Mouse (Mus musculus) neutrophil, adult 65 days (primary cell): ENCODE data around the gene Pafah1b3. TPM values are rescaled to one million over a fixed set of nuclear protein-coding genes. Genes with fewer than 3 reads are reported as not detected.

ENCODE experiments used
- total RNA-seq: library from RNA; stranded (reverse); gene quantifications from 2 replicates; pipeline ENCODE4 v1.2.4, GENCODE M21; 2023

Pafah1b3 gene
- total RNA-seq: 4.6 and 9.4 TPM in 2 replicates

DNA sequence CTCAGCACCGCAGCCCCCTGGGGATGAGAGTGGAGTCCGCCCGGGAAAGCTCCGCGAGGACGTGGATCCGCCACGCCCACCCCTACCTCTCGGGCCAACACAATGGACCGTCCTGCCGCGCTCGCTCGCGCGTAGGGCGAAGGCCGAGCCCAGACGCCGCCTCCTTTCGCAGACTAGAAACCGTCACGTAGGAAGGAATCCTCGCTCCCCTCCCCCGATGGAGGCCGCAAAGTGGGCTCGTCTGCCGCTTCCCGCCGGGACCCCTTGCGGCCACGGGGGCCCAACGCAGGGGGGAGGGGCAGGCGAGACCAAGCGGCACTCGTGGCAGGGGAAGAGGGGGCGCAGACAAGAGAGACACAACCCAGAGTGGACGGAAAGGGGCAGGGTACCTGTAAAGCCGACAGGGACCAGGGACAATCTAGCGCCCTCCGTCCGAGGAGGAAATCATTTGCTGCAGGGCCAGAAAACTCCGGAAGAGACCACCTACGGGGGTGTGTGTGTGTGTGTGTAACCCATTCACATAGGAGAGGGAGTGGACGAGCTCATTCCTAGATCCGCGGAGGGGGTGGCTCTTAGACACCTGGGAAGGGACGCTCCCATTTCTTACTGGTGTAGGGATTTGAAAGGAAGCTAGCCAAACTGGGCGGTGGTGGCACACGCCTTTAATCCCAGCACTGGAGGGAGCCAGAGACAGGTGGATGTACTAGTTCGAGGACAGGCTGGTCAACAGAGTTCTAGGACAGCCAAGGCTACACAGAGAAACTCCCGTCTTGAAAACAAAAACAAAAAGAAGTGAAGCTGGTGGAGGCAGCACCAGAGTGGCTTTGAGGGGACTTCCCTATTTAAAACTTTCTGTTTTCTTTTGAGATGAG lies at the start of gene Pafah1b3:
Gene Pafah1b3, minus strand, starts transcription at position 533 of the 872 bp plus-strand sequence.

GRCm38 (mm10) chr7:25316532-25317445 lies 19.0 kb upstream of the Pafah1b3 start, which contains the start of gene Megf8:
Megf8 (plus strand) TSS chr7:25317164.

GRCm38 (mm10) chr7:25305956-25306613 lies 8.3 kb upstream of the Pafah1b3 start, which contains the start of gene Tmem145:
Tmem145 (plus strand) TSS chr7:25306106.

GRCm38 (mm10) chr7:25301063-25301462 lies 3.3 kb upstream of the Pafah1b3 start, which contains the start of gene Prr19:
Prr19 (plus strand) TSS chr7:25301411.

GRCm38 (mm10) chr7:25267301-25267750 lies 30.5 kb downstream of the Pafah1b3 start, which contains the start of gene Cic:
Cic (plus strand) TSS chr7:25267704.

DNA sequence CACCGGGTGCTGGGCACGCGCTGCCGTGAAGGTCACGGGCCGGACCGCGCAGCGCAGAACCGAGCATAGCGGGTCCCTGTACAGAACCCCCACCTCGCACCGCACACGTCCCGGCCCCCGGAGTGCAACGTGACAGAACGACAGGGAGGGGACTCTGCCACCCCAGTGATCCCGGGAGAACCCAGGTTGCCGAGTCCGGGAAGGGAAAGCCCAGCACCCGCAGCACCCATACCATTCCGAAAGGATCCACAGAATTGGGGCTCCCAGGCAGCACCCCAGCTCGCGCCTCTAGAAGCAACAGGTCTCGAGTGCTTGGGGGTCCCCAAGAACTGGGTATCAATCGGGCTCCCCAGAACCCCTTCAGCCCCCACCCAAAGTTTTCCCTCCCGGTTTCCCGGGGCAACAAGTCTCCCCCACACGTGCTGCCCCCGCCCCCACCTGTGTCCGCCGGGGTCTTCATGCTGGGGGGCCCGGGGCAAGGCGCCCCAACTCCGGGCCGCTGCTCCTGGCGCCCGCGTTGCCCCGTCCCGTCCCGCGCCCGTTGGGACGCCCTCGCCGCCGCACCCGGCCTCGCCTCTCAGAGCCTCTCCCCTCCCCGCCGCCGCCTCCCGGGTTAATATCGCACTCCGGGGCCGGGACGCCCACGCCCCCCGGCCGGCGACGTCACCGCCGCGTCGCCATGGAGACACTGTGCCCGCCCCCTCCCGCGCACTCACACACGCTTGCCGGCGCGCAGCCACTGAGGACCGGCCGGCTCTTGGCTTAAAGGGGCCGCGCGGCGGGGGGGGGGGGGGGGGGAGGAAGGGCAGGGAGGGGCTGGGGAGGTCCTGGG lies 47.4 kb downstream of the Pafah1b3 start, which contains the start of gene Erf:
Gene Erf, minus strand, starts transcription at position 621 of the 832 bp plus-strand sequence.

Other genes starting within 250 kb of the Pafah1b3 start
- gene Grik5, start 225.6 kb downstream of the Pafah1b3 start, total RNA-seq: 1.7 and 5.5 TPM in 2 replicates
- 10.4 and 11.0 TPM in 2 replicates for gene Zfp574, start 225.4 kb downstream of the Pafah1b3 start, total RNA-seq
- 7.4 and 8.8 TPM in 2 replicates for gene Pou2f2, start 118.3 kb downstream of the Pafah1b3 start, total RNA-seq
- 228 and 310 TPM in 2 replicates for gene Dedd2, start 77.4 kb downstream of the Pafah1b3 start, total RNA-seq
- 7.1 and 8.5 TPM in 2 replicates for gene Zfp526, start 76.6 kb downstream of the Pafah1b3 start, total RNA-seq
- 66.1 and 79.7 TPM in 2 replicates for gene Gsk3a, start 60.1 kb downstream of the Pafah1b3 start, total RNA-seq
- gene Erf, start 47.2 kb downstream of the Pafah1b3 start, total RNA-seq: 7.6 and 9.5 TPM in 2 replicates
- 191 and 236 TPM in 2 replicates for gene Cic, start 30.3 kb downstream of the Pafah1b3 start, total RNA-seq
- gene Prr19, start 3.4 kb upstream of the Pafah1b3 start, total RNA-seq: not detected in 2 replicates
- gene Tmem145, start 8.1 kb upstream of the Pafah1b3 start, total RNA-seq: not detected in 2 replicates
- 1.9 and 3.2 TPM in 2 replicates for gene Megf8, start 19.2 kb upstream of the Pafah1b3 start, total RNA-seq
- not detected in 2 replicates for gene Cnfn, start 71.7 kb upstream of the Pafah1b3 start, total RNA-seq
- gene Lipe, start 100.7 kb upstream of the Pafah1b3 start, total RNA-seq: 49.2 and 51.6 TPM in 2 replicates
- not detected in 2 replicates for gene Cxcl17, start 114.9 kb upstream of the Pafah1b3 start, total RNA-seq
- 225 and 283 TPM in 2 replicates for gene Ceacam1, start 179.6 kb upstream of the Pafah1b3 start, total RNA-seq
- 31.1 and 36.1 TPM in 2 replicates for gene Ceacam2, start 241.9 kb upstream of the Pafah1b3 start, total RNA-seq